Comparison of ENCODE assay signal across 18 mouse cellular contexts in the genomic region with DNA sequence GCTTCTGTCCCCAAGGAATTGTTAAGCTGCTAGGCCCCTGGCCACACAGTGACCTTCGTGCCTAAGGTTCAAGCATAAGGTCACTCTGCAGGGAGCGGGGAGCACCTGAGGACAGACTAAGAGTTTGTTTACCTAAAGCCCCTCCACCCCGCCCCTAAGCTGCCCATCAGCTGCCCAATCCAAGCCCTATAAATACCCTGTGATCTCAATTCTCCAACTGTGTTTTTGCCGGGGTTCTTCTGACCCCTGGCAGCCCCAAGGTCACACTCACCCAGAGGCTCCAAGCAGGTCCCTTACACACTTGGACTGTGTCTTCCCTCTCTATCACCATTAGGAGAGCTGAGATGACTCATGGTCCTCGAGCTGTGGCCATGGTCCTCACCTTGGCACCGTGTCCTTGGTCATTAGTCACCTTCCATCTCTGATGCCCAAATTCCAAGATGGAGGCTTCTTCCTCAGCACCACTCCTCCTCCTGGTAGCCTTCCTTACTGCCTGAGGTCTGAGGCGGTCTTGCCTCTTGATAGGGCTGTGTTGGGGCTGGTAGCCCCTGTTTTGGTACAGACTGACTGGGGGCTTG. TPM values are rescaled to one million over a fixed set of nuclear protein-coding genes. Genes with fewer than 3 reads are reported as not detected.
DNase-seq lines count a peak whose midpoint lies in the region; ATAC-seq and TF ChIP-seq lines count a peak whose summit lies in the region.
"Had no signal": no experiment of that assay in that cellular context is flagged by ENCODE, and none has a peak within 500 bp of the region (broad histone marks: within the 10 kb centered on the region; RNA-seq: fewer than 3 reads in every experiment).

No protein-coding gene starts in this region.

- peak; percentile 81 to 92 for DNase-seq in adrenal gland, adult (ENCODE audit: inconsistent age in 2 of 2, low spot score in 1 of 2)
- DNase-seq in adrenal gland, postnatal 4 days (ENCODE audit: low spot score in 2 of 2), result no peak
- DNase-seq in heart, postnatal 25 days (ENCODE audit: low spot score), result no peak
- no peak for DNase-seq in midbrain, postnatal 0 days (ENCODE audit: low spot score)
- no peak for DNase-seq in forebrain, embryonic 14.5 days (ENCODE audit: low spot score)
- DNase-seq: cerebellum, adult 11 months; embryo, embryonic 11 days; forebrain, postnatal 0 days; lung, adult 18-20 months; lung, postnatal 36 days; midbrain, embryonic 14.5 days; thymus, postnatal 25 days had no signal

- H3K4me3 ChIP-seq in heart, embryonic 11.5 days (ENCODE audit: low read depth, low read length), result no peak overlapping the region
- H3K4me3 ChIP-seq in midbrain, embryonic 13.5 days (replicated peaks), result no peak overlapping the region
- H3K4me3 ChIP-seq in midbrain, postnatal 0 days (ENCODE audit: low read depth, low read length), result no peak overlapping the region
- no peak overlapping the region for H3K4me3 ChIP-seq in forebrain, embryonic 12.5 days (replicated peaks)
- H3K4me3 ChIP-seq in forebrain, embryonic 14.5 days (ENCODE audit: low read depth, low read length), result no peak overlapping the region
- H3K4me3 ChIP-seq: hindbrain, embryonic 10.5 days; intestine, embryonic 15.5 days; kidney, embryonic 15.5 days had no signal

- 0 out of 2 replicates have a peak, but pooled peaks cover 3% of the 10 kb centered on the region for H3K36me3 ChIP-seq in heart, embryonic 11.5 days (ENCODE audit: control insufficient read depth, insufficient read depth, low read length)
- peaks cover 8% of the 10 kb centered on the region for H3K36me3 ChIP-seq in midbrain, embryonic 13.5 days
- H3K36me3 ChIP-seq in midbrain, postnatal 0 days (ENCODE audit: insufficient read depth, low read length), result peaks cover 5% of the 10 kb centered on the region; the same call in 1 of the 2 replicates
- H3K36me3 ChIP-seq in forebrain, embryonic 12.5 days (replicated peaks), result no peaks in the 10 kb centered on the region; the same call in 1 of the 2 replicates
- 0 out of 2 replicates have a peak, but pooled peaks cover 5% of the 10 kb centered on the region for H3K36me3 ChIP-seq in forebrain, embryonic 14.5 days (ENCODE audit: control insufficient read depth, insufficient read depth, low read length)
- H3K36me3 ChIP-seq: intestine, embryonic 15.5 days had no signal

- H3K27ac ChIP-seq in heart, embryonic 11.5 days (ENCODE audit: low read depth, low read length), result no peak overlapping the region
- H3K27ac ChIP-seq in midbrain, embryonic 13.5 days, result no peak overlapping the region
- no peak overlapping the region for H3K27ac ChIP-seq in midbrain, postnatal 0 days (ENCODE audit: low read depth, low read length)
- no peak overlapping the region for H3K27ac ChIP-seq in forebrain, embryonic 12.5 days
- H3K27ac ChIP-seq in forebrain, embryonic 14.5 days (ENCODE audit: low read depth, low read length), result no peak overlapping the region
- H3K27ac ChIP-seq: intestine, embryonic 15.5 days; kidney, embryonic 15.5 days had no signal

- intact Hi-C loops in heart, postnatal 25 days (cut with DNase I), result loop anchor here (2.0 kb wide), 1 partner anchor 47 kb away; a partner anchor contains a TSS

- 76% methylated on average over 7 of the region's 7 CpGs for WGBS in heart, embryonic 11.5 days (ENCODE audit: insufficient replicate concordance)
- WGBS in midbrain, embryonic 13.5 days, result 87% methylated on average over 7 of the region's 7 CpGs
- whole genome bisulfite sequencing in midbrain, postnatal 0 days, result 88% methylated on average over 7 of the region's 7 CpGs
- 80% methylated on average over 7 of the region's 7 CpGs for WGBS in forebrain, embryonic 12.5 days
- WGBS in forebrain, embryonic 14.5 days, result 86% methylated on average over 7 of the region's 7 CpGs

- peak overlapping the region; percentile 8; the same call in 1 of the 2 replicates for H3K4me2 ChIP-seq in heart, embryonic 11.5 days
- no peak overlapping the region for H3K4me2 ChIP-seq in midbrain, embryonic 13.5 days (replicated peaks)
- H3K4me2 ChIP-seq in midbrain, postnatal 0 days (ENCODE audit: low read depth, low read length, poor library complexity, severe bottlenecking), result no peak overlapping the region
- no peak overlapping the region for H3K4me2 ChIP-seq in forebrain, embryonic 12.5 days
- no peak overlapping the region for H3K4me2 ChIP-seq in forebrain, embryonic 14.5 days (ENCODE audit: low read length)
- H3K4me2 ChIP-seq: intestine, embryonic 15.5 days; kidney, embryonic 15.5 days had no signal

- no peak for ATAC-seq in heart, embryonic 11.5 days (replicated peaks; ENCODE audit: insufficient number of reproducible peaks, low FRiP score, low TSS enrichment)
- ATAC-seq in midbrain, embryonic 13.5 days, result no peak
- ATAC-seq in midbrain, postnatal 0 days (ENCODE audit: low FRiP score), result no peak
- no peak for ATAC-seq in forebrain, embryonic 12.5 days (ENCODE audit: low FRiP score)
- no peak for ATAC-seq in forebrain, embryonic 14.5 days
- ATAC-seq: forebrain, postnatal 0 days; intestine, embryonic 15.5 days had no signal

- TF ChIP-seq CTCF in midbrain, postnatal 0 days (IDR thresholded peaks at IDR 0.05), result no peak

- H3K4me1 ChIP-seq in heart, embryonic 11.5 days (ENCODE audit: control insufficient read depth, insufficient read depth, low read length), result peaks cover 27% of the 10 kb centered on the region
- H3K4me1 ChIP-seq in midbrain, embryonic 13.5 days (replicated peaks), result peaks cover 39% of the 10 kb centered on the region
- peaks cover 12% of the 10 kb centered on the region; the same call in 1 of the 2 replicates for H3K4me1 ChIP-seq in midbrain, postnatal 0 days (ENCODE audit: insufficient read depth, low read length)
- H3K4me1 ChIP-seq in forebrain, embryonic 12.5 days, result peaks cover 32% of the 10 kb centered on the region
- peaks cover 11% of the 10 kb centered on the region; the same call in 1 of the 2 replicates for H3K4me1 ChIP-seq in forebrain, embryonic 14.5 days (ENCODE audit: control insufficient read depth, insufficient read depth, low read length)

- H3K9ac ChIP-seq in heart, embryonic 11.5 days (ENCODE audit: low read depth, low read length), result no peak overlapping the region
- H3K9ac ChIP-seq in midbrain, embryonic 13.5 days (replicated peaks), result 0 out of 2 replicates have a peak overlapping the region, but pooled peaks have one; percentile 23
- no peak overlapping the region for H3K9ac ChIP-seq in midbrain, postnatal 0 days (replicated peaks; ENCODE audit: low read length, poor library complexity, severe bottlenecking)
- no peak overlapping the region for H3K9ac ChIP-seq in forebrain, embryonic 12.5 days
- no peak overlapping the region for H3K9ac ChIP-seq in forebrain, embryonic 14.5 days (ENCODE audit: low read length)
- H3K9ac ChIP-seq: forebrain, postnatal 0 days; intestine, embryonic 15.5 days had no signal

- no peaks in the 10 kb centered on the region for H3K27me3 ChIP-seq in heart, embryonic 11.5 days (ENCODE audit: control insufficient read depth, insufficient read depth, low read length)
- no peaks in the 10 kb centered on the region for H3K27me3 ChIP-seq in midbrain, embryonic 13.5 days
- H3K27me3 ChIP-seq in midbrain, postnatal 0 days (ENCODE audit: insufficient read depth, low read length), result no peaks in the 10 kb centered on the region
- H3K27me3 ChIP-seq in forebrain, embryonic 12.5 days, result 0 out of 2 replicates have a peak, but pooled peaks cover 5% of the 10 kb centered on the region
- H3K27me3 ChIP-seq in forebrain, embryonic 14.5 days (replicated peaks; ENCODE audit: control insufficient read depth, insufficient read depth, low read length), result no peaks in the 10 kb centered on the region
- H3K27me3 ChIP-seq: intestine, embryonic 15.5 days; kidney, embryonic 15.5 days had no signal

- H3K9me3 ChIP-seq in heart, embryonic 11.5 days (replicated peaks; ENCODE audit: control insufficient read depth, low read length), result no peaks in the 10 kb centered on the region
- H3K9me3 ChIP-seq in midbrain, embryonic 13.5 days, result no peaks in the 10 kb centered on the region
- H3K9me3 ChIP-seq in midbrain, postnatal 0 days (ENCODE audit: low read length), result no peaks in the 10 kb centered on the region
- no peaks in the 10 kb centered on the region for H3K9me3 ChIP-seq in forebrain, embryonic 12.5 days
- H3K9me3 ChIP-seq in forebrain, embryonic 14.5 days (replicated peaks; ENCODE audit: control insufficient read depth, low read length), result no peaks in the 10 kb centered on the region
- H3K9me3 ChIP-seq: hindbrain, embryonic 10.5 days; intestine, embryonic 15.5 days; kidney, embryonic 15.5 days had no signal

RNA-seq across cellular contexts. Expression of a gene that starts 2.9 kb away (rescaled TPM):
- total RNA-seq in adrenal gland, postnatal 4 days (2021), result 10 to 100 TPM; 62.5 to 63.9 TPM
- polyA plus RNA-seq in heart, embryonic 11.5 days (2014; fragmentation: Nextera tagmentation; extraction: Ambion mirVana), result 55.6 and 62.2 TPM in 2 replicates
- 100 to 1,000 TPM; 160 to 189 TPM for total RNA-seq in heart, postnatal 25 days (2021)
- polyA plus RNA-seq in midbrain, embryonic 13.5 days (2015; fragmentation: Nextera tagmentation; extraction: Ambion mirVana), result 52.2 and 53.3 TPM in 2 replicates
- 60.1 and 78.3 TPM in 2 replicates for total RNA-seq in midbrain, postnatal 0 days (2014; rRNA removed)
- polyA plus RNA-seq in midbrain, postnatal 0 days (2015; fragmentation: Nextera tagmentation; extraction: Ambion mirVana), result 41.6 and 47.4 TPM in 2 replicates
- 53.9 and 59.3 TPM in 2 replicates for polyA plus RNA-seq in forebrain, embryonic 12.5 days (2016; fragmentation: Nextera tagmentation; extraction: Ambion mirVana)
- polyA plus RNA-seq in forebrain, embryonic 14.5 days (2014; fragmentation: Nextera tagmentation; extraction: Ambion mirVana), result 57.5 and 64.7 TPM in 2 replicates

RNA-seq across cellular contexts. Expression of a gene that starts 6.3 kb away (rescaled TPM):
- total RNA-seq in adrenal gland, postnatal 4 days (2021), result 10 to 100 TPM; 76.7 to 77.5 TPM
- 20.6 and 23.5 TPM in 2 replicates for polyA plus RNA-seq in heart, embryonic 11.5 days (2014; fragmentation: Nextera tagmentation; extraction: Ambion mirVana)
- total RNA-seq in heart, postnatal 25 days (2021), result 10 to 100 TPM; 10.0 to 12.2 TPM
- polyA plus RNA-seq in midbrain, embryonic 13.5 days (2015; fragmentation: Nextera tagmentation; extraction: Ambion mirVana), result 16.7 and 16.9 TPM in 2 replicates
- 16.2 and 27.7 TPM in 2 replicates for total RNA-seq in midbrain, postnatal 0 days (2014; rRNA removed)
- 18.5 and 21.3 TPM in 2 replicates for polyA plus RNA-seq in midbrain, postnatal 0 days (2015; fragmentation: Nextera tagmentation; extraction: Ambion mirVana)
- polyA plus RNA-seq in forebrain, embryonic 12.5 days (2016; fragmentation: Nextera tagmentation; extraction: Ambion mirVana), result 29.6 and 33.3 TPM in 2 replicates
- 10.3 and 10.7 TPM in 2 replicates for polyA plus RNA-seq in forebrain, embryonic 14.5 days (2014; fragmentation: Nextera tagmentation; extraction: Ambion mirVana)

RNA-seq across cellular contexts. Expression of a gene that starts 16.6 kb away (rescaled TPM):
- total RNA-seq in adrenal gland, postnatal 4 days (2021), result 1 to 10 TPM; 1.4 to 1.6 TPM
- not detected in 2 replicates for polyA plus RNA-seq in heart, embryonic 11.5 days (2014; fragmentation: Nextera tagmentation; extraction: Ambion mirVana)
- under 1 TPM; 0.52 to 0.64 TPM for total RNA-seq in heart, postnatal 25 days (2021)
- not detected in 2 replicates for polyA plus RNA-seq in midbrain, embryonic 13.5 days (2015; fragmentation: Nextera tagmentation; extraction: Ambion mirVana)
- total RNA-seq in midbrain, postnatal 0 days (2014; rRNA removed), result 0.49 and 0.85 TPM in 2 replicates
- polyA plus RNA-seq in midbrain, postnatal 0 days (2015; fragmentation: Nextera tagmentation; extraction: Ambion mirVana), result 0.07 and 0.16 TPM in 2 replicates
- not detected in 2 replicates for polyA plus RNA-seq in forebrain, embryonic 12.5 days (2016; fragmentation: Nextera tagmentation; extraction: Ambion mirVana)
- not detected in 2 replicates for polyA plus RNA-seq in forebrain, embryonic 14.5 days (2014; fragmentation: Nextera tagmentation; extraction: Ambion mirVana)
- polyA plus RNA-seq: hindbrain, embryonic 10.5 days had no signal

RNA-seq across cellular contexts. Expression of a gene that starts 35.1 kb away (rescaled TPM):
- 100 to 1,000 TPM in 1 of 2 experiments, 10 to 100 TPM in 1; 98.9 to 105 TPM for total RNA-seq in adrenal gland, postnatal 4 days (2021)
- 22.7 and 24.4 TPM in 2 replicates for polyA plus RNA-seq in heart, embryonic 11.5 days (2014; fragmentation: Nextera tagmentation; extraction: Ambion mirVana)
- 10 to 100 TPM; 42.6 to 45.8 TPM for total RNA-seq in heart, postnatal 25 days (2021)
- polyA plus RNA-seq in midbrain, embryonic 13.5 days (2015; fragmentation: Nextera tagmentation; extraction: Ambion mirVana), result 36.0 and 42.5 TPM in 2 replicates
- total RNA-seq in midbrain, postnatal 0 days (2014; rRNA removed), result 245 and 261 TPM in 2 replicates
- polyA plus RNA-seq in midbrain, postnatal 0 days (2015; fragmentation: Nextera tagmentation; extraction: Ambion mirVana), result 30.6 and 31.7 TPM in 2 replicates
- polyA plus RNA-seq in forebrain, embryonic 12.5 days (2016; fragmentation: Nextera tagmentation; extraction: Ambion mirVana), result 38.1 and 41.2 TPM in 2 replicates
- 54.7 and 56.4 TPM in 2 replicates for polyA plus RNA-seq in forebrain, embryonic 14.5 days (2014; fragmentation: Nextera tagmentation; extraction: Ambion mirVana)

RNA-seq across cellular contexts. Expression of a gene that starts 42.7 kb away (rescaled TPM):
- total RNA-seq in adrenal gland, postnatal 4 days (2021), result 100 to 1,000 TPM; 676 to 715 TPM
- 121 and 128 TPM in 2 replicates for polyA plus RNA-seq in heart, embryonic 11.5 days (2014; fragmentation: Nextera tagmentation; extraction: Ambion mirVana)
- 100 to 1,000 TPM; 571 to 593 TPM for total RNA-seq in heart, postnatal 25 days (2021)
- 91.5 and 93.6 TPM in 2 replicates for polyA plus RNA-seq in midbrain, embryonic 13.5 days (2015; fragmentation: Nextera tagmentation; extraction: Ambion mirVana)
- 51.5 and 76.1 TPM in 2 replicates for total RNA-seq in midbrain, postnatal 0 days (2014; rRNA removed)
- polyA plus RNA-seq in midbrain, postnatal 0 days (2015; fragmentation: Nextera tagmentation; extraction: Ambion mirVana), result 84.4 and 86.8 TPM in 2 replicates
- polyA plus RNA-seq in forebrain, embryonic 12.5 days (2016; fragmentation: Nextera tagmentation; extraction: Ambion mirVana), result 78.0 and 79.0 TPM in 2 replicates
- polyA plus RNA-seq in forebrain, embryonic 14.5 days (2014; fragmentation: Nextera tagmentation; extraction: Ambion mirVana), result 91.5 and 110 TPM in 2 replicates

Comparison
In these comparisons a context has a peak if more than half of its experiments do, and no peak if none do; other contexts are left out.
1. DNase-seq: peak in adrenal gland, adult (2 of 2); none in adrenal gland, postnatal 4 days (0 of 2), heart, postnatal 25 days (single experiment), midbrain, postnatal 0 days (single experiment) and forebrain, embryonic 14.5 days (single experiment).